Mouse (Mus musculus) midbrain, embryonic 12.5 days (tissue): ENCODE measurements around the gene Cks1brt. TPM values are rescaled to one million over a fixed set of nuclear protein-coding genes. Genes with fewer than 3 reads are reported as not detected.
"Not testable (repeated sequence)": the region's sequence is repeated elsewhere in the genome, so short reads cannot be mapped to it uniquely, and the experiment has no call there.

Source experiments
- ATAC-seq: fragments of 200-750 bp; cut with Nextera tagmentation; 2 replicates; pipeline ENCODE4 v1.8.0; 2017; ENCODE audit warnings: low read depth, moderate TSS enrichment, moderate library complexity; ENCODE audit not compliant: low FRiP score
- H3K27ac ChIP-seq: fragments of 300-500 bp; sonication (generic); replicated peaks from 2 replicates; pipeline ENCODE4 v1.5.1; 2016; ENCODE audit warnings: mild to moderate bottlenecking
- H3K27me3 ChIP-seq: fragments of 300-500 bp; sonication (generic); 2 replicates; pipeline ENCODE4 v1.6.1; 2016; ENCODE audit warnings: mild to moderate bottlenecking
- H3K36me3 ChIP-seq: fragments of 300-500 bp; sonication (generic); 2 replicates; pipeline ENCODE4 v1.6.1; 2016
- H3K4me1 ChIP-seq: fragments of 300-500 bp; sonication (generic); 2 replicates; pipeline ENCODE4 v1.6.1; 2016
- H3K4me2 ChIP-seq: fragments of 300-500 bp; sonication (generic); replicated peaks from 2 replicates; pipeline ENCODE4 v1.6.1; 2016; ENCODE audit warnings: mild to moderate bottlenecking, moderate library complexity
- H3K4me3 ChIP-seq: fragments of 300-500 bp; sonication (generic); 2 replicates; pipeline ENCODE4 v1.5.1; 2016; ENCODE audit warnings: mild to moderate bottlenecking
- H3K9ac ChIP-seq: fragments of 300-500 bp; sonication (generic); replicated peaks from 2 replicates; pipeline ENCODE4 v1.6.1; 2016; ENCODE audit warnings: mild to moderate bottlenecking, moderate library complexity
- H3K9me3 ChIP-seq: fragments of 300-500 bp; sonication (generic); 2 replicates; pipeline ENCODE4 v1.6.1; 2016; ENCODE audit warnings: mild to moderate bottlenecking
- WGBS: fragments of 180-500 bp; shearing (Covaris S2); methylation state at CpG from one replicate; pipeline ENCODE4 v1.1.7; 2016; 5-methylcytosine and 5-hydroxymethylcytosine counted together
- polyA plus RNA-seq: library from polyadenylated mRNA; unstranded; fragments of >200 nt; fragmentation: Nextera tagmentation; extraction: Ambion mirVana; gene quantifications from 2 replicates; pipeline ENCODE4 v1.2.1, GENCODE M21; 2016

Gene Cks1brt
- polyA plus RNA-seq, result not detected in 2 replicates

DNA sequence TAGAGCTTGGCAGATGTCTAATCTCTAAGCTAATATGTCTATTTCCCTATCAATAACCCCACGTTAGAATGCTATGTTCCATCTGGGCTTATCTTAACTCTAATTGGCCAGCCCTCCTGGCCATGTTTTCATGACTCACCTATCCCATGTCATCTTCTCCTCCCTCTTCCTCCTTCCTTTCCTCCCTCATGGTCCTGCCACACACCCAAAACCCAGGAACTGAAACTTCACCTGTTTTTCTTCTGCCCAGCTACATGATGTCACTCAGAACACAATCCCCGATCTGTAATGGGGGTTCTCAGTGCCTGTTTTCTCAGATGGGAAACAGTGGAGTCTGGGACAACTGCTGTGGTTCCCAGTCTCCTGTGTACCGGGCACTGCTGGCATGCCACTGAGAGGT lies at the start of gene Cks1brt:
TSS of gene Cks1brt (plus strand) at position 301 of the 400 bp plus-strand sequence.
- no peak within 1 kb of the TSS for H3K4me3 ChIP-seq
- H3K9ac ChIP-seq, result no peak within 1 kb of the TSS
- no peaks in the 10 kb centered on the region for H3K4me1 ChIP-seq
- no peak within 1 kb of the TSS for H3K27ac ChIP-seq
- no peaks in the 10 kb centered on the region for H3K27me3 ChIP-seq
- no peak for ATAC-seq
- no peaks in the 10 kb centered on the region for H3K36me3 ChIP-seq
- peaks cover 33% of the 10 kb centered on the region for H3K9me3 ChIP-seq
- 86% methylated on average over 3 of the region's 3 CpGs for WGBS
- no peak within 1 kb of the TSS for H3K4me2 ChIP-seq

DNA sequence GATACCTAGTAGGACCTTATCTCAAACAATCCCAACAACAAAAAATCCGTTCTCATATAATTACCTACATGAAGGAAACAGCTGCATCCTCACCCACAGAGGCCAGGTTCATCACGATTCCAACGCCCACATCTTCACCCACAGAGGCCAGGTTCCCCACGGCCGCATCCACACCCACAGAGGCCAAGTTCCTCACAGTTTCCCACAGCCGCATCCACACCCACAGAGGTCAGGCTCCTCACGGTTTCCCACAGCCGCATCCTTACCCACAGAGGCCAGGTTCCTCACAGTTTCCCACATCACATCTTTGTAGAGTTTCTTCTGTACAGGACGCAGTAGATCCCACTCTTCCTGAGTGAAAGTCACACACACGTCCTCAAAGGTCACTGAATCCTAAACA lies 38.5 kb upstream of the Cks1brt start:
- peaks cover 20% of the 10 kb centered on the region for H3K36me3 ChIP-seq
- ATAC-seq, result no peak
- no peak overlapping the region for H3K4me2 ChIP-seq
- no peaks in the 10 kb centered on the region for H3K4me1 ChIP-seq
- no peak overlapping the region for H3K9ac ChIP-seq
- H3K9me3 ChIP-seq, result no peaks in the 10 kb centered on the region
- no peak overlapping the region for H3K4me3 ChIP-seq
- H3K27me3 ChIP-seq, result no peaks in the 10 kb centered on the region
- H3K27ac ChIP-seq, result no peak overlapping the region
- WGBS, result 92% methylated on average over 10 of the region's 10 CpGs

DNA sequence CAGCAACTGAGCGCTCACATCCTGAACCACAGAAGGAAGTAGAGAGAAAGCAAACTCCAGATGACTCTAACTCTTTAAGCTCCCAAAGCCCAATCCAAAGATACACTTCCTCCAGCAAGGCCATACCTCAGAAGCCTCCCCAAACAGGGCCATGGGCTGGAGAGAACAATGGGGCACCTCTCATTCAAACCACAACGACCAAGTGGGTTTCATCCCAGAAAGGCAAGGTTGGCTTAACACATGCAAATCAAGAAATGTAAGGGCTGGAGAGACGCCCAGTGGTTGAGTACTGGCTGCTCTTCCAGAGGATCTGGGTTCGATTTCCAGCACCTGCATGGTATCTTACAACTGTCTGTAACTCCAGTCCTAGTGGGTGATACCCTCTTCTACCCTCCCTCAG lies 36.2 kb upstream of the Cks1brt start:
- Histone ChIP-seq H3K4me3 (no peak overlapping the region), H3K36me3 (peaks cover 9% of the 10 kb centered on the region), H3K27ac (no peak overlapping the region), H3K9ac (no peak overlapping the region), H3K9me3 (no peaks in the 10 kb centered on the region), H3K27me3 (no peaks in the 10 kb centered on the region), H3K4me2 (no peak overlapping the region), H3K4me1 (peaks cover 3% of the 10 kb centered on the region; the same call in 1 of the 2 replicates)
- no peak for ATAC-seq
- WGBS, result 72% methylated on average over 4 of the region's 4 CpGs

DNA sequence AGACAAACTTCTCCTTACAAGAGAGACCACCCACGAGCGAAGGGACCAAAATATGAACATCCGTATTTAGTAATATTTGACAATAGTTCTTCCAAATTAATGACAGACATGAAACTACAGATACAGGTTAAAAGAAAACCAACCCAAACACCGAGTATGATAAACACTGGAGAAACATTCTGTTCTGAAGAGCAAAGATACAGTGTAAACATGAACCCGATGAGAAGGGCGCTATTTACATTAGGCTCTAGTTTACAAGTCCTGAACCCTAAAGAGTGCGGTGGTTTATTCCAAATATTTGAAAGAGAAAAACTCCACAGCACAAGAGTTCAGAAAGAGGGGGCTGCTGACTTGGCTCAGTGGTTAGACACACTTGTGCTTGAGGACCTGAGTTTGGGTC lies 34.7 kb upstream of the Cks1brt start:
- no peak overlapping the region for H3K9ac ChIP-seq
- H3K4me2 ChIP-seq, result no peak overlapping the region
- H3K27me3 ChIP-seq, result no peaks in the 10 kb centered on the region
- no peaks in the 10 kb centered on the region for H3K9me3 ChIP-seq
- H3K4me3 ChIP-seq, result no peak overlapping the region
- H3K36me3 ChIP-seq, result no peaks in the 10 kb centered on the region
- no peak overlapping the region for H3K27ac ChIP-seq
- peaks cover 3% of the 10 kb centered on the region; the same call in 1 of the 2 replicates for H3K4me1 ChIP-seq
- WGBS, result 94% methylated on average over 7 of the region's 7 CpGs
- no peak for ATAC-seq

DNA sequence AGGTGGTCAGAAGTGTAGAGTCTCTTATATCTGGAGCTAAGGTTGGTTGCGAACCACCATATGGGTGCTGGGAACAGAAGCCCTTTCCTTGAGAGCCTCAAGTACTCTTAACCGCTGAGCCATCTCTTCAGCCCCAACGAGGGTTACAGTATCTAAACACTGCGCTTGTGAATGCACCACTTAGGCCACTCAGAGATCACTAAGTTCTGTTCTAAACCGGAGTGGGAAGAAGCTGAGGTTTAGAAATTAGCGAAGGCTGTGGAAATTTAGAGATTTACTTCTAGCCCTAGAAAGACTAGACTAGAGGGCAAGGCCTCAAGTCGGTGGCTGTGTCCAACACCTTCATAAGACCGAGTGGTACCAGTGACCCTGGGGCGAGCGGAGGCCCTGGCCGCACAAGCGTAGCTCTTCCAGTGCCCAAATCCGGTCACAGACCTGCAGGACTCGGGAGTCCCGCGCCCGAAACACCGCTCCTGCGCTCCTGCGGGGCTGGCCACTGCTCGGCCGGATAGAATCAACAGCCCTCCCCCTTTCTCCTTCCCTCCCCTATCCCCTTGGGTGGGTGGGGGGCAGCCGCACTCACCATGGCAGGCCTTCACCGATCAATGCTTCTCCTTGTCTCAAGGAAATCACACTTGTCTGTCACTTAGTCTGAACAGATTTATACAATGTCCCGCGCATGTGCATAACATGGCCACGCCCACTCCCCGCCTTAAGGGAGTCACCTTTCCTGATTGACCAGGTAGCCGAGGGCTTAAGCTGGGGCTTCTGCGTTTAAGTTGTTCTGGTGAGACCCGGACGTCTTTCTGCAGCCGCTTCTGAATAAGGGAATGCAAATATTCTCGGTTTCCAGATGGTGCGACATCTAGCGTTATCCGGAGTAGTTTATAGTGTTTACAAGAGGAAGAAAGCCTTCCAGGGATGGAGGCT lies 32.4 kb upstream of the Cks1brt start:
- 8% methylated on average over 37 of the region's 37 CpGs for WGBS
- peak overlapping the region; percentile 49 for H3K9ac ChIP-seq
- peaks cover 3% of the 10 kb centered on the region; the same call in 1 of the 2 replicates for H3K4me1 ChIP-seq
- H3K27ac ChIP-seq, result 0 out of 2 replicates have a peak overlapping the region, but pooled peaks have one; percentile 1
- ATAC-seq, result peak; percentile 73; the same call in 1 of the 2 replicates
- H3K4me2 ChIP-seq, result peak overlapping the region; percentile 69
- no peaks in the 10 kb centered on the region for H3K27me3 ChIP-seq
- H3K4me3 ChIP-seq, result peak overlapping the region; percentile 52
- no peaks in the 10 kb centered on the region for H3K9me3 ChIP-seq
- no peaks in the 10 kb centered on the region for H3K36me3 ChIP-seq

DNA sequence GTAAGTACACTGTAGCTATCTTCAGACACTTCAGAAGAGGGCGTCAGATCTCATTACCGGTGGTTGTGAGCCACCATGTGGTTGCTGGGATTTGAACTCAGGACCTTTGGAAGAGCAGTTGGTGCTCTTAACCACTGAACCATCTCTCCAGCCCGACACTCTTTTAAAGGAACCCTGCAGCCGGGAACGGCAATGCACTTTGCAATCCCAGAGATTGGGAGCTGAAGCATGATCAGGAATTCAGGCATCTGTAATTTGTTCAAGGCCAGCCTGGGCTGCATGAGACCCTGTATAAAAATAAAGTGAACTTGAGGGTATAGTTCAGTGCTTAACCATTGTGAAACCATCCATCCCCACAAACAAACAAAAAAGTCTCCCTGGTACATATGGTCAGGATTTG lies 31.5 kb upstream of the Cks1brt start:
- not testable (repeated sequence) for ATAC-seq, H3K9me3 ChIP-seq, H3K36me3 ChIP-seq, H3K27ac ChIP-seq, H3K4me3 ChIP-seq, H3K4me2 ChIP-seq, H3K27me3 ChIP-seq, H3K4me1 ChIP-seq, H3K9ac ChIP-seq
- WGBS, result 82% methylated on average over 5 of the region's 5 CpGs

DNA sequence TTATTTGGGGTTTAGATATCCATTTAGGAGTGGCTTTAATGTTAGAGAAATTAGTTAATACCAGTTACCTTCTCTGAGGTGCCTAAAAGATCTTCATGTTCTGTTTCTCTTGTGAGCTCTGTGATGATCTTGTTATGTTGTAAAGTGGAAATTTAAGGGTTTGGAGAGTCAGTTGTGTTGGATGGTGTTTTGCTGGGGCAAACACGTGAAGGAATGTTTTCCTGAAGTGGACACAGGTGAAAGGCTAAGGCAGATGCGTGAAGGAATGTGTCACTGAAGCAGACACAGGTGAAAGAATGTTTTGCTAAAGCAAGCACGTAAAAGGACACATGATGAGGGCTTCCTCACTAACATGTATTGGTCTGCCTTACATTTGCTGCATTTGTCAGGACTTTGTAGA lies 28.7 kb upstream of the Cks1brt start, which contains the start of gene Zfp791:
TSS of gene Zfp791 (minus strand) at position 101 of the 400 bp plus-strand sequence.
- H3K27ac ChIP-seq, result no peak within 1 kb of the TSS
- H3K4me2 ChIP-seq, result no peak within 1 kb of the TSS
- no peaks in the 10 kb centered on the region for H3K9me3 ChIP-seq
- no peak within 1 kb of the TSS for H3K9ac ChIP-seq
- H3K36me3 ChIP-seq, result no peaks in the 10 kb centered on the region
- ATAC-seq, result no peak
- H3K4me3 ChIP-seq, result no peak within 1 kb of the TSS
- 81% methylated on average over 3 of the region's 3 CpGs for WGBS
- no peaks in the 10 kb centered on the region for H3K27me3 ChIP-seq
- H3K4me1 ChIP-seq, result peaks cover 3% of the 10 kb centered on the region; the same call in 1 of the 2 replicates

DNA sequence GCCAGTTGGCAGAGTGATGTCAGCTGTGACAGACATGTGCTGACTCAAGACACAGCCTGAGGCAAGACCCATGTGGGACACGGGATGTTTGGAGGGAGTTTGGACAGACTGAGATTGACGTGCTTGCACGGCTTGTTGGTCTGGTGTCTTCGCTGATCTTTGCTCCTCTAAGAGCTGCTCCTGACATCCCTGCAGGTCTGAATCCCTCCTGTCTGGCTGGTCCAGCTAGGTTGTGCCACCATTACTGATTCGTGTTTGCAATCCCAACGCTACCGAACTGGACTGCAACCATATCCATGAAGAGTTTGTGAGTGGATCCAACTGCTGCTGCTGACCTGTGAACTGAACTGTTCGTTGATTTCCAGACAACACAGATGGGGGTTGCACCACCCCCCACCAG lies 28.0 kb upstream of the Cks1brt start:
- no peak for ATAC-seq
- WGBS, result 92% methylated on average over 8 of the region's 8 CpGs
- H3K27ac ChIP-seq, result no peak overlapping the region
- H3K9me3 ChIP-seq, result no peaks in the 10 kb centered on the region
- H3K4me2 ChIP-seq, result no peak overlapping the region
- H3K36me3 ChIP-seq, result no peaks in the 10 kb centered on the region
- no peaks in the 10 kb centered on the region for H3K27me3 ChIP-seq
- H3K4me1 ChIP-seq, result peaks cover 3% of the 10 kb centered on the region; the same call in 1 of the 2 replicates
- H3K4me3 ChIP-seq, result no peak overlapping the region
- H3K9ac ChIP-seq, result no peak overlapping the region

DNA sequence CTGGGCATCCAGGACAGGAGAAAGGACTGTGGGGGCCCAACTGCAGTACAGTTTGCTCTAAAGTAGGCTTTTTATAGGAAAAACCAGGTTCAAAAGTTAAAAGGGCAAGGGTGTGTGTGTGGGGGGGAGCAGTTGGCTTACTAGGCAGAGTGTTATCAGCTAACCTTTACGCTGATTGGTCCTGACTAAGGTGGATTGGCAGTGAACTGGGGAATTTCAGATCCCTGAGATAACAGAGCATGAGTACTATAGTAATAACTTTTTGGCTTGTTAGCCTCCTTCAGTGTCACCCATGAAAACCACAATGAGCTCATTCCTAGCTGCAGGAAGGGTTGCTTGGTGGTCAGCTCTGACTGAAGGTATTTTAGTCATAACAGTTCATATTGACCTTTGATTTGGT lies 19.4 kb upstream of the Cks1brt start:
- Histone ChIP-seq H3K27ac (no peak overlapping the region), H3K4me3 (no peak overlapping the region), H3K9ac (no peak overlapping the region), H3K27me3 (peaks cover 7% of the 10 kb centered on the region), H3K4me2 (no peak overlapping the region), H3K4me1 (no peaks in the 10 kb centered on the region), H3K36me3 (no peaks in the 10 kb centered on the region), H3K9me3 (no peaks in the 10 kb centered on the region)
- no peak for ATAC-seq
- 84% methylated on average over 1 of the region's 1 CpGs for WGBS

DNA sequence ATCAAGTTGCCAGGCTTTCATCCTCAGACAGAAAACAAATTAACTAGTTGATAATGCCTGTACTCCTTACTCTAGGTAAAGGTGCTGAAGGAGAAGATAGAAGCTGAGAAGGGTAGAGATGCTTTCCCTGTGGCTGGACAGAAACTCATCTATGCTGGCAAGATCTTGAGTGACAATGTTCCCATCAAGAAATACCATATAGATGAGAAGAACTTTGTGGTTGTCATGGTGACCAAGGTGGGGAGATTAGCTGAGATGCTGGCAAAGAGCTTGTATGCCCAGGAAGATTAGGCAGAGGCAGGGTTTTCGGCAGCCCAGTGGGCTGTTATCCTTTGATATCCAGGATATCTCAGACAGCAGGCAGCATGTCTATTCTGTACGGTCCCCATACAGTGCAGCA lies 16.0 kb upstream of the Cks1brt start:
- not testable (repeated sequence) for H3K4me3 ChIP-seq, H3K9me3 ChIP-seq, H3K27me3 ChIP-seq, ATAC-seq, H3K36me3 ChIP-seq, H3K4me2 ChIP-seq, H3K27ac ChIP-seq, H3K9ac ChIP-seq, H3K4me1 ChIP-seq
- 89% methylated on average over 2 of the region's 2 CpGs for WGBS

DNA sequence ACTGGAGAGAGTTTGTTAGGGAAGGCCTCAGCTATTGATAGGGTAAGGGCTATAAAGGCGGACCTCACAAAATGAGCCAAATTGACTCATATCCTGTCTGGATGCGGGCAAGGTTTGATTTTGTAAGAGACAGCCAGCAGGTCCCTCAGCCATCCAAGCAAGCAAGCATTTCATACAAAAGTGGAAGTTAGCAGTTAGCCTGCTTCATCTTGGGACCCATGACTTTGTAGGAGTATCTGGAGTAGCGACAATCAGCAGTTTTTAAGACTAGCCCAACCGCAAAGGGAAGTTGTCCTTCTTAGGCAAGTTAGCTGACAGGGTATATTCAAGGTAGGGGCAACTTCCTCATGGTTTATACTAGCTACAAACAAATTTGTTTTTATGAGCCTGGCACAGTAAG lies 9.2 kb upstream of the Cks1brt start:
- Histone ChIP-seq H3K27ac (no peak overlapping the region), H3K9me3 (peaks cover 8% of the 10 kb centered on the region), H3K36me3 (no peaks in the 10 kb centered on the region), H3K9ac (no peak overlapping the region), H3K4me1 (no peaks in the 10 kb centered on the region), H3K4me2 (no peak overlapping the region), H3K4me3 (no peak overlapping the region), H3K27me3 (no peaks in the 10 kb centered on the region)
- ATAC-seq, result no peak
- 89% methylated on average over 4 of the region's 4 CpGs for WGBS

DNA sequence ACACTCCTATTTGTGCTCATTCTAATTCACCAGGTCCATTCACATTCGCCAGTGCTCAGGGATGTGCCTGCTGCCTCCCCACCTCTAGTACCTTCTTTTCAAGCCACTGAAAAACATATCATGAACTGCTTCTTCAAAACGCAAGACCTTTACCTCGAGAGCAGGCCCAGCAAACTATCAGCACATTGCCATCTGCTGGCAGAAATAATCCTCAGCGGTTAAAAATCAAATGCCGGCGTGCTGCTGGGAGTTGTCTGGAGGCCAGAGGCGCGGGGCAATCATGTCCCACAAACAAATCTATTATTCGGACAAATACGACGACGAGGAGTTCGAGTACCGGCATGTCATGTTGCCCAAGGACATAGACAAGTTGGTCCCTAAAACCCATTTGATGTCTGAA lies 19.6 kb downstream of the Cks1brt start:
- H3K9ac ChIP-seq, result no peak overlapping the region
- no peaks in the 10 kb centered on the region for H3K4me1 ChIP-seq
- 38% methylated on average over 14 of the region's 14 CpGs for WGBS
- ATAC-seq, result no peak
- no peak overlapping the region for H3K4me2 ChIP-seq
- no peak overlapping the region for H3K4me3 ChIP-seq
- no peak overlapping the region for H3K27ac ChIP-seq
- H3K9me3 ChIP-seq, result peaks cover 2% of the 10 kb centered on the region; the same call in 1 of the 2 replicates
- no peaks in the 10 kb centered on the region for H3K27me3 ChIP-seq
- no peaks in the 10 kb centered on the region for H3K36me3 ChIP-seq
